Mouse (Mus musculus): ENCODE data around the gene Ltb4r1. TPM values are rescaled to one million over a fixed set of nuclear protein-coding genes. Genes with fewer than 3 reads are reported as not detected.

Gene Ltb4r1
- total and polyA plus RNA-seq, 3 experiments, result 0.35 to 1.5 TPM; not detected in 1

GRCm38 (mm10) chr14:55730116-55730515 is 35.6 kb upstream of the Ltb4r1 start:
- Histone ChIP-seq H3K27me3 (ENCODE audit: control insufficient read depth in 1 of 2, insufficient read depth in 2 of 2, low read length in 2 of 2) (no peaks in the 10 kb centered on the region), H3K36me3 (ENCODE audit: control insufficient read depth in 1 of 2, insufficient read depth in 2 of 2, low read length in 2 of 2) (peaks cover 0 to 24% of the 10 kb centered on the region in 2 experiments; a peak in 2 of 4 replicates), H3K9me3 (replicated peaks; ENCODE audit: insufficient read depth, low read length) (no peaks in the 10 kb centered on the region), H3K4me3 (ENCODE audit: control insufficient read depth in 1 of 2, insufficient read depth in 1 of 2, low read depth in 2 of 2, low read length in 2 of 2) (no peak overlapping the region), H3K4me1 (ENCODE audit: control insufficient read depth in 1 of 2, insufficient read depth in 2 of 2, low read length in 2 of 2) (peaks cover 13 to 45% of the 10 kb centered on the region in 2 experiments), H3K79me2 (ENCODE audit: control insufficient read depth, insufficient read depth, low read length, poor library complexity) (no peaks in the 10 kb centered on the region), H3K27ac (ENCODE audit: control insufficient read depth, low read depth, low read length) (no peak overlapping the region), H3K9ac (ENCODE audit: control insufficient read depth, low read depth, low read length, poor library complexity, severe bottlenecking) (no peak overlapping the region)
- DNase-seq (ENCODE audit: low read depth, low spot score), result no peak
- TF ChIP-seq ZNF384 (IDR thresholded peaks at IDR 0.05; ENCODE audit: low read depth, low read length) (no peak), ZKSCAN1 (IDR thresholded peaks at IDR 0.05; ENCODE audit: low read depth, low read length) (no peak), BHLHE40 (IDR thresholded peaks at IDR 0.05; ENCODE audit: borderline replicate concordance, low read depth, low read length) (no peak), SIN3A (IDR thresholded peaks at IDR 0.05; ENCODE audit: low read length) (no peak), CHD1 (IDR thresholded peaks at IDR 0.05; ENCODE audit: low read depth, low read length) (no peak), UBTF (IDR thresholded peaks at IDR 0.05; ENCODE audit: borderline replicate concordance, insufficient read depth, low read depth, low read length) (no peak), MAFK (IDR thresholded peaks at IDR 0.05; ENCODE audit: borderline replicate concordance, low read depth, low read length) (no peak), HCFC1 (IDR thresholded peaks at IDR 0.05; ENCODE audit: low read depth, low read length) (no peak)

- Histone ChIP-seq H3K27me3 (ENCODE audit: control insufficient read depth in 1 of 2, insufficient read depth in 2 of 2, low read length in 2 of 2) (no peaks in the 10 kb centered on the region), H3K9me3 (replicated peaks; ENCODE audit: insufficient read depth, low read length) (no peaks in the 10 kb centered on the region), H3K4me1 (ENCODE audit: control insufficient read depth in 1 of 2, insufficient read depth in 2 of 2, low read length in 2 of 2) (peaks cover 13 to 46% of the 10 kb centered on the region in 2 experiments), H3K9ac (ENCODE audit: control insufficient read depth, low read depth, low read length, poor library complexity, severe bottlenecking) (no peak overlapping the region), H3K79me2 (ENCODE audit: control insufficient read depth, insufficient read depth, low read length, poor library complexity) (no peaks in the 10 kb centered on the region), H3K36me3 (ENCODE audit: control insufficient read depth in 1 of 2, insufficient read depth in 2 of 2, low read length in 2 of 2) (peaks cover 0 to 25% of the 10 kb centered on the region in 2 experiments; a peak in 2 of 4 replicates), H3K27ac (ENCODE audit: control insufficient read depth, low read depth, low read length) (no peak overlapping the region), H3K4me3 (ENCODE audit: control insufficient read depth in 1 of 2, insufficient read depth in 1 of 2, low read depth in 2 of 2, low read length in 2 of 2) (no peak overlapping the region)
- peak; percentile 65 for DNase-seq (ENCODE audit: low read depth, low spot score)
- TF ChIP-seq CHD1 (IDR thresholded peaks at IDR 0.05; ENCODE audit: low read depth, low read length), result no peak
- TF ChIP-seq ETS1 (IDR thresholded peaks at IDR 0.05; ENCODE audit: low read depth, low read length), result peak; percentile 52
- TF ChIP-seq CHD2 (IDR thresholded peaks at IDR 0.05; ENCODE audit: low read length), result no peak
- TF ChIP-seq NELFE (IDR thresholded peaks at IDR 0.05; ENCODE audit: low read depth, low read length), result no peak
- TF ChIP-seq GATA1 (IDR thresholded peaks at IDR 0.05; ENCODE audit: low read depth, low read length), result peak; percentile 38; the same call in 1 of the 2 replicates
- TF ChIP-seq ZC3H11A (IDR thresholded peaks at IDR 0.05; ENCODE audit: low read depth, low read length), result no peak
- no peak for TF ChIP-seq JUND (IDR thresholded peaks at IDR 0.05; ENCODE audit: low read depth, low read length)
- no peak for TF ChIP-seq POLR2AphosphoS2 (IDR thresholded peaks at IDR 0.05; ENCODE audit: low read length)
- no peak for TF ChIP-seq USF2 (IDR thresholded peaks at IDR 0.05; ENCODE audit: borderline replicate concordance in 1 of 2, insufficient read depth in 1 of 2, low read depth in 1 of 2, low read length in 2 of 2)
- no peak for TF ChIP-seq KAT2A (conservative IDR thresholded peaks at IDR 0.05; ENCODE audit: low read depth, low read length)
- peak; percentile 29; the same call in 1 of the 2 replicates for TF ChIP-seq MEF2A (IDR thresholded peaks at IDR 0.05; ENCODE audit: extremely low read depth, insufficient replicate concordance, low read depth, low read length, poor library complexity, severe bottlenecking)
- peak; percentile 81 for TF ChIP-seq TCF12 (IDR thresholded peaks at IDR 0.05; ENCODE audit: low read depth, low read length)
- no peak for TF ChIP-seq TBP (IDR thresholded peaks at IDR 0.05; ENCODE audit: low read depth, low read length)
- no peak for TF ChIP-seq ELF1 (IDR thresholded peaks at IDR 0.05; ENCODE audit: low read depth, low read length)
- TF ChIP-seq RAD21 (IDR thresholded peaks at IDR 0.05; ENCODE audit: low read depth, low read length), result no peak
- TF ChIP-seq MAX (IDR thresholded peaks at IDR 0.05; ENCODE audit: low read length), result peak; percentile 96
- peak; percentile 60 for TF ChIP-seq SIN3A (IDR thresholded peaks at IDR 0.05; ENCODE audit: low read length)
- TF ChIP-seq NRF1 (IDR thresholded peaks at IDR 0.05; ENCODE audit: insufficient read depth, low read depth, low read length, poor library complexity, severe bottlenecking), result no peak
- no peak for TF ChIP-seq RCOR1 (IDR thresholded peaks at IDR 0.05; ENCODE audit: low read depth, low read length)
- TF ChIP-seq ZMIZ1 (IDR thresholded peaks at IDR 0.05; ENCODE audit: low read depth, low read length), result no peak
- TF ChIP-seq BHLHE40 (IDR thresholded peaks at IDR 0.05; ENCODE audit: borderline replicate concordance, low read depth, low read length), result no peak
- TF ChIP-seq UBTF (IDR thresholded peaks at IDR 0.05; ENCODE audit: borderline replicate concordance, insufficient read depth, low read depth, low read length), result no peak
- no peak for TF ChIP-seq ZKSCAN1 (IDR thresholded peaks at IDR 0.05; ENCODE audit: low read depth, low read length)
- TF ChIP-seq MAFK (IDR thresholded peaks at IDR 0.05; ENCODE audit: borderline replicate concordance, low read depth, low read length), result no peak
- no peak for TF ChIP-seq GABPA (IDR thresholded peaks at IDR 0.05; ENCODE audit: low read depth, low read length)
- no peak for TF ChIP-seq POLR2AphosphoS5 (IDR thresholded peaks at IDR 0.05; ENCODE audit: borderline replicate concordance, low read depth, low read length)
- TF ChIP-seq MXI1 (IDR thresholded peaks at IDR 0.05; ENCODE audit: low read depth, low read length), result peak; percentile 70; the same call in 1 of the 2 replicates
Measured at GRCm38 (mm10) chr14:55730531-55731032, 35.2 kb upstream of the Ltb4r1 start.

Measured in MEL (cell line).